Mouse (Mus musculus) stomach, embryonic 14.5 days (tissue): ENCODE results near the gene Znrf4. TPM values are rescaled to one million over a fixed set of nuclear protein-coding genes. Genes with fewer than 3 reads are reported as not detected.

ENCODE experiments used
- ATAC-seq: fragments of 200-750 bp; cut with Nextera tagmentation; 2 replicates; pipeline ENCODE4 v1.8.0; 2017; ENCODE audit warnings: low read depth, moderate TSS enrichment; ENCODE audit not compliant: insufficient number of reproducible peaks, insufficient read depth, low FRiP score
- H3K27ac ChIP-seq: fragments of 300-500 bp; sonication (generic); 2 replicates; pipeline ENCODE4 v1.5.1; 2014; ENCODE audit warnings: mild to moderate bottlenecking, low read length, moderate library complexity, mixed read lengths
- H3K27me3 ChIP-seq: fragments of 300-500 bp; sonication (generic); 2 replicates; pipeline ENCODE4 v1.6.1; 2014; ENCODE audit warnings: low read length, control low read depth, mixed read lengths; ENCODE audit not compliant: control insufficient read depth, insufficient read depth
- H3K36me3 ChIP-seq: fragments of 300-500 bp; sonication (generic); 2 replicates; pipeline ENCODE4 v1.6.1; 2014; ENCODE audit warnings: mild to moderate bottlenecking, control low read depth, low read length, moderate library complexity, mixed read lengths; ENCODE audit not compliant: control insufficient read depth, insufficient read depth
- H3K4me1 ChIP-seq: fragments of 300-500 bp; sonication (generic); 2 replicates; pipeline ENCODE4 v1.6.1; 2014; ENCODE audit warnings: low read length, control low read depth, mixed read lengths; ENCODE audit not compliant: control insufficient read depth, insufficient read depth
- H3K4me2 ChIP-seq: fragments of 300-500 bp; sonication (generic); replicated peaks from 2 replicates; pipeline ENCODE4 v1.6.1; 2014; ENCODE audit warnings: low read depth, low read length, control low read depth
- H3K4me3 ChIP-seq: fragments of 300-500 bp; sonication (generic); 2 replicates; pipeline ENCODE4 v1.5.1; 2014; ENCODE audit warnings: low read depth, low read length, control low read depth
- H3K9ac ChIP-seq: fragments of 300-500 bp; sonication (generic); replicated peaks from 2 replicates; pipeline ENCODE4 v1.6.1; 2014; ENCODE audit warnings: low read depth, mild to moderate bottlenecking, control low read depth, low read length, moderate library complexity, mixed read lengths
- H3K9me3 ChIP-seq: fragments of 300-500 bp; sonication (generic); 2 replicates; pipeline ENCODE4 v1.6.1; 2016; ENCODE audit warnings: low read depth, low read length, control low read depth; ENCODE audit not compliant: control insufficient read depth
- WGBS: fragments of 180-500 bp; shearing (Covaris S2); extraction: QIAGEN DNeasy Blood & Tissue Kit; methylation state at CpG from one replicate; pipeline ENCODE4 v1.1.7; 2014; 5-methylcytosine and 5-hydroxymethylcytosine counted together
- polyA plus RNA-seq: library from polyadenylated mRNA; unstranded; fragments of >200 nt; fragmentation: Nextera tagmentation; extraction: Ambion mirVana; gene quantifications from 2 replicates; pipeline ENCODE4 v1.2.1, GENCODE M21; 2014

Znrf4 gene
- polyA plus RNA-seq, 1 experiment from 2014 or later, result not detected

DNA sequence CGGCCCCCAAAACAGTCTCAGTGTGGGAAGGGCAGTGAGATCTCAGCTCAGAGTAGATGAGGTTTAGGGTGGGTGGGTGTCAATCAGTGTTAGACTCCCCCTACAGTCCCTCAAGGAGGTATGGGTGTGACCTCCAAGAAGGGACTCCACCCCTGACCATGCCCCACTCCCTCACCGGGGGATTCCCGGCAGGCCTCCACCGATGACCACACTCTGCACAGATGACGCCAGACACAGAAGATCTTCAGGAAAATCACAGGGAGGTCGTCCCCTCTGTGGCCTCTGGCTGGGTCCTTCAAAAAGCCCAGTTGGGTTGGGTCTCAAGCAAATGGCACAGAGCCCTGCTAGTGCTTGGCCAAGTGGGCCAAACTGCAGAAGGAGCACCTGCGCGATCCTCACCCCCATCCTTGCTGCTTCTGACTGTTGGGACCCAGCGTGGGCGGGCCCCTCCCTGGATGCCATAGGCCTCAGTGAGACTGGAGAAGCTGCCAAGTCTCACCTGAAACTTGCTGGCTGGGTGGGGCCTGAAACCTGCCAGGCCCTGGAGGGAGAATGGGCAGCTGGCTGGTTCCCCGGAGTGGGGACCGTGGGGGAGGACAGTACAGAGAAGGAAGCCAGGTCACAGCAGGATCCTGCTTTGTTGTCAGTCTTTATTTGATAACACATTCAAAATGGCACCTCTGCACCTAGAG is 38.7 kb upstream of the Znrf4 start:
- H3K27ac ChIP-seq, result no peak overlapping the region; the same call in 1 of the 2 replicates

GRCm38 (mm10) chr17:56548605-56549105 is 36.4 kb upstream of the Znrf4 start:
- Histone ChIP-seq H3K27ac (no peak overlapping the region), H3K27me3 (no peaks in the 10 kb centered on the region), H3K4me1 (no peaks in the 10 kb centered on the region), H3K36me3 (no peaks in the 10 kb centered on the region), H3K4me2 (no peak overlapping the region), H3K9me3 (0 out of 2 replicates have a peak, but pooled peaks cover 3% of the 10 kb centered on the region), H3K9ac (no peak overlapping the region), H3K4me3 (no peak overlapping the region)
- ATAC-seq, result no peak
- 76% methylated on average over 4 of the region's 4 CpGs for WGBS

More for the DNA sequence above, 38.7 kb upstream of the Znrf4 start:
- H3K27me3 ChIP-seq, result no peaks in the 10 kb centered on the region
- no peaks in the 10 kb centered on the region for H3K4me1 ChIP-seq
- H3K9me3 ChIP-seq, result 0 out of 2 replicates have a peak, but pooled peaks cover 3% of the 10 kb centered on the region
- no peak overlapping the region for H3K4me3 ChIP-seq
- no peaks in the 10 kb centered on the region for H3K36me3 ChIP-seq
- 66% methylated on average over 12 of the region's 12 CpGs for WGBS
- no peak for ATAC-seq
- no peak overlapping the region for H3K9ac ChIP-seq
- no peak overlapping the region for H3K4me2 ChIP-seq

GRCm38 (mm10) chr17:56547846-56548604 is 35.8 kb upstream of the Znrf4 start:
- H3K4me3 ChIP-seq, result no peak overlapping the region
- 72% methylated on average over 9 of the region's 9 CpGs for WGBS
- H3K4me1 ChIP-seq, result no peaks in the 10 kb centered on the region
- H3K9me3 ChIP-seq, result 0 out of 2 replicates have a peak, but pooled peaks cover 2% of the 10 kb centered on the region
- no peak overlapping the region for H3K27ac ChIP-seq
- no peak overlapping the region for H3K9ac ChIP-seq
- no peaks in the 10 kb centered on the region for H3K36me3 ChIP-seq
- no peaks in the 10 kb centered on the region for H3K27me3 ChIP-seq
- no peak for ATAC-seq
- no peak overlapping the region for H3K4me2 ChIP-seq

- H3K9me3 ChIP-seq, result no peaks in the 10 kb centered on the region
- H3K4me2 ChIP-seq, result no peak overlapping the region
- no peak overlapping the region for H3K4me3 ChIP-seq
- no peaks in the 10 kb centered on the region for H3K27me3 ChIP-seq
- no peak overlapping the region for H3K27ac ChIP-seq
- 67% methylated on average over 17 of the region's 17 CpGs for WGBS
- H3K9ac ChIP-seq, result no peak overlapping the region
- H3K4me1 ChIP-seq, result no peaks in the 10 kb centered on the region
- ATAC-seq, result no peak
- no peaks in the 10 kb centered on the region for H3K36me3 ChIP-seq
Observed at GRCm38 (mm10) chr17:56547116-56547845, 35.0 kb upstream of the Znrf4 start.

DNA sequence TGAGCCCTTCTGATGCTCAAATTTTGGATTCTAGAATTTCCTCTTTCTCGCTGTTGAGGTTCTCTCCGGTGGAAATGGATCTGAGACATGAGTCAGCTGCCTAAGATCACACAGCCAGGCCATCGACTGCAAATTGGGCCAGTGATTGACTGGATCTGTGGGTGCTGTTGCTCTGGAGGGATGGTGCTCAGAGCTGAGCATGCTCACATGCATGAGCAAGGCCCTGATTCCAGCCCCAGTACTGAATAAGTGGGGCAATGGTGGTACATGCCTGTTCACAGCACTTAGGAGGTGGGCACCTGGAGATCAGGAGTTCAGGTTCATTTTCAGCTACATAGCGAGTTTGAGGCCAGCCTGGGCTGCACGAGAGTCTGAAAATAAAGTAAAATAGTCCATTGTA is 34.3 kb upstream of the Znrf4 start:
- Histone ChIP-seq H3K27ac (no peak overlapping the region), H3K9ac (no peak overlapping the region), H3K4me3 (no peak overlapping the region), H3K4me2 (no peak overlapping the region), H3K36me3 (no peaks in the 10 kb centered on the region), H3K4me1 (no peaks in the 10 kb centered on the region), H3K27me3 (no peaks in the 10 kb centered on the region), H3K9me3 (no peaks in the 10 kb centered on the region)
- WGBS, result 76% methylated on average over 5 of the region's 5 CpGs
- no peak for ATAC-seq

DNA sequence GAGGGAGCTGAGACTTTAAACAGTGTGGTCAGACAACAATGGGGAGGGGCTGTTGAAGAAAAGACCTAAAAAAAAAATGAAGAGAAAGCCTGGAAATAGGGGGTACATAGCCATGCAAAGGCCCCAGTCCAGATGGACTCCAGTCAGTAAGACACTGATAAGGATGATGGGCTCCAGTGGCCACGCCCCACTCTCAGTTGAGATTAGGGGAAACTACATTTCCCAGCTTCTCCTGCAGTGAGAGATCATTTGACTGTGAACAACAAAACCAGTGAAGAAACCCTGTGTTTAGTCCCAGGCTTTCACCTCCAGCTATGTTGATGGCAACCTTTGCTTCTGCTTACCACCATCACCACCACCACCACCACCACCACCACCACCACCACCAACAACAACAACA is 33.7 kb upstream of the Znrf4 start:
- Histone ChIP-seq H3K27ac (no peak overlapping the region), H3K9ac (no peak overlapping the region), H3K4me3 (no peak overlapping the region), H3K36me3 (no peaks in the 10 kb centered on the region), H3K27me3 (no peaks in the 10 kb centered on the region), H3K4me1 (no peaks in the 10 kb centered on the region), H3K4me2 (no peak overlapping the region), H3K9me3 (no peaks in the 10 kb centered on the region)
- 62% methylated on average over 1 of the region's 1 CpGs for WGBS
- no peak for ATAC-seq

DNA sequence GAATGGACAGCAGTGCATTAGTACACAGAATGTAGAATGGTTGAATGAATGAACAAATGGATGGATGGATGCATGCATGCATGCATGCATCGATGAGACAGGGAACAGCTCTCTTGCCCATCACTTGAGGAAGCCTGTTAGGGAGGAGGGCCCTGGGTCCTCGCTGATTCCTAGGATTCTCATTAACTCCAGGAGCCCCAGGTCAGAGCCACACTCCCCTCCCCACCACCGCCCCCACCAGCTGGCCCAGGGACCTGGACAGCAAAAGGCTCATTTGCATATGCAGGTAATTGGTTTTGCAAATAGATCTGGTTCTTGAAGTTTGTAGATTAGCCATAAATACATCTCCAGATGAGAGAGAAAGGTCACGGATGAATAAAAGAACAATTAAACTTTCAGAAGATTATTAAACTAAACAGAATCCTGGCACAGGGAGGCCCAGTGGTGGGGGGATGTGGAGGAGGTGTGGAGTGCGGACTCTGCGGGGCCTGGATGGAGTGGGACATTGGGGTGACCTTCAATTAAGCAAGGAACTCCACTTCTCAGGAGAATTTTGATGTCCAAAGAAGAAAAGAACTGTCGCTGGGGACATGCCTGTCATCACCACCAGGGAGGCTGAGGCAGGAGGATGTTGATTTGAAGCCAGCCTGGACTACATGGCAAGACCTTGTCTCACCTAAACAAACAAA is 32.6 kb upstream of the Znrf4 start:
- WGBS, result 74% methylated on average over 7 of the region's 7 CpGs
- Histone ChIP-seq H3K9ac (no peak overlapping the region), H3K27me3 (no peaks in the 10 kb centered on the region), H3K4me2 (no peak overlapping the region), H3K9me3 (no peaks in the 10 kb centered on the region), H3K4me1 (no peaks in the 10 kb centered on the region), H3K36me3 (no peaks in the 10 kb centered on the region), H3K27ac (no peak overlapping the region), H3K4me3 (no peak overlapping the region)
- no peak for ATAC-seq

GRCm38 (mm10) chr17:56543684-56544224 is 31.5 kb upstream of the Znrf4 start:
- no peak overlapping the region for H3K4me3 ChIP-seq
- no peaks in the 10 kb centered on the region for H3K4me1 ChIP-seq
- H3K9ac ChIP-seq, result no peak overlapping the region
- no peak overlapping the region for H3K4me2 ChIP-seq
- no peaks in the 10 kb centered on the region for H3K9me3 ChIP-seq
- ATAC-seq, result no peak
- H3K36me3 ChIP-seq, result no peaks in the 10 kb centered on the region
- WGBS, result 71% methylated on average over 3 of the region's 3 CpGs
- H3K27me3 ChIP-seq, result no peaks in the 10 kb centered on the region
- no peak overlapping the region for H3K27ac ChIP-seq
